Mouse (Mus musculus): ENCODE results near the gene Xrra1. TPM values are rescaled to one million over a fixed set of nuclear protein-coding genes. Genes with fewer than 3 reads are reported as not detected.
"Not testable (repeated sequence)": the region's sequence is repeated elsewhere in the genome, so short reads cannot be mapped to it uniquely, and the experiment has no call there.

Xrra1 gene
- polyA plus RNA-seq, 1 experiment from 2014 or later: 0.24 TPM

DNA sequence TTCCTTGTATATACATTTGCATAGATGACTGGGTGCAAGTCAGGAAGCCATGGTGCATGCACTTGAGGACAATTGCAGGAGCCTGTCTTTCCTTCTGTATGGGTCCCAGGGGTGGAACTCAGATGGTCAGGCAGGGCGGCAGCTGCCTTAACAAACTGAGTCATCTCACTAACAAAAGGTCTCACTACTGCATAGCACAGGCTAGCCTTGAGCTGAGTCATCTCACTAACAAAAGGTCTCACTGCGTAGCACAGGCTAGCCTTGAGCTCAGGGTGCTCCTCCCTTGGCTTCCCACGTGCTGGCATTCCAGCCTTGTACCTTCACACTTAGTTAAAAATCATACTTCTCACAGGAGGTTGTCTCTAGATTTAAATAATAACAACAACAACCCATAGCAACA is 87.0 kb downstream of the Xrra1 start:
- no peak overlapping the region for H3K4me3 ChIP-seq
- no peaks in the 10 kb centered on the region for H3K27me3 ChIP-seq (ENCODE audit: insufficient read depth, poor library complexity, severe bottlenecking)
- peaks cover 73% of the 10 kb centered on the region for H3K36me3 ChIP-seq
- 91% methylated on average over 3 of the region's 3 CpGs for WGBS
- H3K27ac ChIP-seq: no peak overlapping the region
- no peak for DNase-seq (ENCODE audit: low spot score)
- H3K4me1 ChIP-seq: no peaks in the 10 kb centered on the region
- no peaks in the 10 kb centered on the region for H3K9me3 ChIP-seq

GRCm38 (mm10) chr7:99946356-99946755 is 87.4 kb downstream of the Xrra1 start:
- DNase-seq (ENCODE audit: low spot score): no peak
- WGBS: 83% methylated on average over 4 of the region's 4 CpGs
- no peak overlapping the region for H3K4me3 ChIP-seq

DNA sequence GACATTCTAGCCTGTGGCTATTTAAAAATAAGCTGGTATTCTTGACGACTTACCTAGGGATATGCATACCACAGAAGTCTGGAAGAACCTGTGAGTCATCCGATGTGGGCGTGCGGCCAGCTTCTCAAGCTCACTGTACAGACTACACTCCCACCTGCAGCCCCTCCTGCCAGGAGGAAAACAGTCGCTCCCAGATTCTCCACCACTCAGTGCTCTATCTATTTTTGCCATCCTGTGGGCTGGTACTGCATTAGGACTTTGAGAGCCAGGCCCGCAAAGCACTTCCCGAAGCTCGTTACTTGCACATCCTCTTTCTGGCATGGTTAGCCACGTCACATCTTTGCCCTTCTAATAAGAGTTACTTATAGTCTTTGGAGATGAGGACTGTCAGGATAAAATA is 88.4 kb downstream of the Xrra1 start:
- WGBS: 79% methylated on average over 9 of the region's 9 CpGs
- no peaks in the 10 kb centered on the region for H3K27me3 ChIP-seq (ENCODE audit: insufficient read depth, poor library complexity, severe bottlenecking)
- H3K4me3 ChIP-seq: no peak overlapping the region
- no peaks in the 10 kb centered on the region for H3K4me1 ChIP-seq
- H3K27ac ChIP-seq: no peak overlapping the region
- H3K9me3 ChIP-seq: no peaks in the 10 kb centered on the region
- H3K36me3 ChIP-seq: peaks cover 68% of the 10 kb centered on the region
- no peak for DNase-seq (ENCODE audit: low spot score)

More at GRCm38 (mm10) chr7:99946356-99946755, 87.4 kb downstream of the Xrra1 start:
- Histone ChIP-seq H3K4me1 (no peaks in the 10 kb centered on the region), H3K36me3 (peaks cover 71% of the 10 kb centered on the region), H3K27ac (no peak overlapping the region), H3K9me3 (no peaks in the 10 kb centered on the region), H3K27me3 (ENCODE audit: insufficient read depth, poor library complexity, severe bottlenecking) (no peaks in the 10 kb centered on the region)

DNA sequence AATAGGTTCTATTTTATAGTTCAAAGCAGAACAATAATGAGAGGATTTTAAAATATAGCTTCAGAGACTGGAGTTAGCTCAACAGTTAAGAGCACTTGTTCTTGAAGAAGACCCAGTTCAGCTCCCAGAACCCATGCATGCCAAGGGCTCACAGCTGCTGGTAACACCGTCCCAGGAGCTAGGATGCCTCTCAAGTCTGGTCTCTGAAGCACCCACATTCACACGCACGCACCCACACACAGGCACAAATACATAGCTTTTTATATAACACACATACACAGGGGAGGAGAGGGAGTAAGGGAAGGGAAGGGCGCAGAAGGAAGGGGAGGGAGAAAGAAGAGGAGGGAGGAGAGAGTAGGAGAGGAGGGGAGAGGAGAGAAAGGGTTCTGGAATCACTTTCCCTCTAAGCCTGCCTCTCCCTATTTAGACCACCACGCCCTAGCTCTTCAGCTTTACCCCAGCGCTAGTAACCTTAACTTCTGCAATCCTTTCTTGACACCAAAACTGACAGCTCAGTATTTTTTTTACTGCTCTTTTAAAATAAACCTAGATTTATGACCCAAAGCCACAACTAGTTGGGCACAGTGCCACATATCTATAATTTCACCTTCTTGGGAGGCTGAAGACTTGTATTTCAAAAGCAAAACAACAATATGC is 94.7 kb downstream of the Xrra1 start:
- Histone ChIP-seq H3K4me3 (no peak overlapping the region), H3K4me1 (0 out of 2 replicates have a peak, but pooled peaks cover 4% of the 10 kb centered on the region), H3K27me3 (ENCODE audit: insufficient read depth, poor library complexity, severe bottlenecking) (no peaks in the 10 kb centered on the region), H3K27ac (no peak overlapping the region), H3K36me3 (peaks cover 20% of the 10 kb centered on the region; the same call in 1 of the 2 replicates), H3K9me3 (no peaks in the 10 kb centered on the region)
- DNase-seq (ENCODE audit: low spot score): no peak
- 87% methylated on average over 6 of the region's 6 CpGs for WGBS

DNA sequence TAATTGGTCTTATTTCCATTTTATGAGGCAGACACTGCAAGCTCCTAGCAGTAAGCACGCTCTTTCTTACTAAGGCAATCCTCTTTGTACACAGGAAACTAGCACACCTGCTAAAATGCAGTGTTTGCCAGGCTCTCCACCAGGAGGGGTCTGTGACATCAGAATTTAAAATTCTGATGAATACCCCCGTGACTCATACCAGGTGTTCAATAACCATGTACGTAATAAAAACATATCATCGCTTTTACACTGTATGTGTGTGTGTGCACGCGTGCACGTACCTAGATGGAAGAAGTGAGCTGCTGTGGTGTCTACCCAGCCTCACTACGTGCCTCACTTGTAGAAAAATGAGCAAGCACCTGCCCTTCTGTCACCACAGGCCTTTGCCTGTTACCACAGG is 95.3 kb downstream of the Xrra1 start:
- no peaks in the 10 kb centered on the region for H3K27me3 ChIP-seq (ENCODE audit: insufficient read depth, poor library complexity, severe bottlenecking)
- H3K9me3 ChIP-seq: no peaks in the 10 kb centered on the region
- no peak overlapping the region for H3K27ac ChIP-seq
- H3K4me3 ChIP-seq: no peak overlapping the region
- WGBS: 92% methylated on average over 8 of the region's 8 CpGs
- peaks cover 19% of the 10 kb centered on the region; the same call in 1 of the 2 replicates for H3K36me3 ChIP-seq
- DNase-seq (ENCODE audit: low spot score): no peak
- H3K4me1 ChIP-seq: 0 out of 2 replicates have a peak, but pooled peaks cover 4% of the 10 kb centered on the region

GRCm38 (mm10) chr7:99956095-99956494 is 97.2 kb downstream of the Xrra1 start:
- Histone ChIP-seq H3K36me3 (peaks cover 15% of the 10 kb centered on the region; the same call in 1 of the 2 replicates), H3K27ac (no peak overlapping the region), H3K9me3 (no peaks in the 10 kb centered on the region), H3K27me3 (ENCODE audit: insufficient read depth, poor library complexity, severe bottlenecking) (no peaks in the 10 kb centered on the region), H3K4me3 (no peak overlapping the region), H3K4me1 (0 out of 2 replicates have a peak, but pooled peaks cover 4% of the 10 kb centered on the region)
- DNase-seq (ENCODE audit: low spot score): no peak
- 91% methylated on average over 7 of the region's 7 CpGs for WGBS

GRCm38 (mm10) chr7:99957226-99957965 is 98.5 kb downstream of the Xrra1 start:
- H3K27ac ChIP-seq: no peak overlapping the region
- DNase-seq (ENCODE audit: low spot score): no peak
- WGBS: 85% methylated on average over 12 of the region's 12 CpGs
- H3K36me3 ChIP-seq: peaks cover 9% of the 10 kb centered on the region; the same call in 1 of the 2 replicates
- H3K9me3 ChIP-seq: no peaks in the 10 kb centered on the region
- H3K4me1 ChIP-seq: peaks cover 5% of the 10 kb centered on the region; the same call in 1 of the 2 replicates
- no peak overlapping the region for H3K4me3 ChIP-seq
- H3K27me3 ChIP-seq (ENCODE audit: insufficient read depth, poor library complexity, severe bottlenecking): no peaks in the 10 kb centered on the region

DNA sequence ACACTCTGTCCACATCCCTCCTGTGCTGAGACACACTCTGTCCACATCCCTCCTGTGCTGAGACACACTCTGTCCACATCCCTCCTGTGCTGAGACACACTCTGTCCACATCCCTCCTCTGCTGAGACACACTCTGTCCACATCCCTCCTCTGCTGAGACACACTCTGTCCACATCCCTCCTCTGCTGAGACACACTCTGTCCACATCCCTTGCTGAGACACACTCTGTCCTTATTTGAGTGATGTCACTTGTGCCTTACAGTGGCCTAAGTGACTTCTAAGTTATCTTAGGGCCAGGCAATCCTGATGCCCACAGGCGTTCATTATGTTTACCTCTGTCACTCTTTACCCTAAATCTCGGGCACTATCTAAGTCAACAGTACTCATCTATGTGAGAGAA is 101.7 kb downstream of the Xrra1 start:
- H3K4me3 ChIP-seq; DNase-seq (ENCODE audit: low spot score); H3K36me3 ChIP-seq; H3K9me3 ChIP-seq; H3K27ac ChIP-seq; H3K27me3 ChIP-seq (ENCODE audit: insufficient read depth, poor library complexity, severe bottlenecking): not testable (repeated sequence)
- peaks cover 22% of the 10 kb centered on the region for H3K4me1 ChIP-seq
- 63% methylated on average over 2 of the region's 2 CpGs for WGBS

- Histone ChIP-seq H3K9me3 (no peaks in the 10 kb centered on the region), H3K27ac (no peak overlapping the region), H3K27me3 (ENCODE audit: insufficient read depth, poor library complexity, severe bottlenecking) (no peaks in the 10 kb centered on the region), H3K36me3 (no peaks in the 10 kb centered on the region), H3K4me3 (no peak overlapping the region), H3K4me1 (peaks cover 32% of the 10 kb centered on the region)
- DNase-seq (ENCODE audit: low spot score): no peak
- WGBS: 92% methylated on average over 2 of the region's 2 CpGs
These were observed 102.6 kb downstream of the Xrra1 start for GRCm38 (mm10) chr7:99961518-99961917.

DNA sequence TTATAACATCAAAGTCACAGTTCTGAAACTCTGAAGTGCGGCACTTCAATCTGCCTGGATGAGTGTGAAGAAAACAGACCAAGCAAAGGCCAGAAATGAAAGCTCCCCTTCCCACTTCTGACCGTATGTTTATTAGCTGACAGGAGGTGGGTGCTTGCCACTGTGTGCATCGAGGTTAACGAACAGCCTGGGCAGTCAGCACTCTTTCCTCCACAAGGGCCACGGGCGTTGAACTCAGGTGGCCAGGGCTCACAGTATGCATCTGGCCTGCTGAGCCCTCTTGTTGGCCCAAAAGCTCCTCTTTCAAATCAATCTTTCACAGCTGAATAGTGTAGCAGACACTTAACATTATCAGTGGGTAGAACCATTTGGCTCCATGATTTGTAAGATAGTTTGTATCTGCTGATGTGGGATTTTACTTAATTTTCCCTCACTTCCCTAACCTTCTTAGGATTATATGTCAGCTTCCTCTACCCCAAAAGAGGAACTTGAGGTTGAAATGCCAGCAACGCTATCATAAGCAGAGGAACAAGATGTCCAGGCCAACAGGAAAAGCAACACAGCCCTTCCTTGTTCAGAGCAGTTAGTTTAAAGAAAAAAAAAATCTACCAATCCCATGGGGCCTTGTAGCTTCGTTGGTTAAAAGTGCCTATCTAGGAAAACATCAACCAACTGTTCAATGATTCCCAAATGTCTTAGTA is 103.8 kb downstream of the Xrra1 start:
- no peaks in the 10 kb centered on the region for H3K27me3 ChIP-seq (ENCODE audit: insufficient read depth, poor library complexity, severe bottlenecking)
- no peak overlapping the region for H3K4me3 ChIP-seq
- H3K27ac ChIP-seq: 0 out of 2 replicates have a peak overlapping the region, but pooled peaks have one; percentile 2
- H3K9me3 ChIP-seq: no peaks in the 10 kb centered on the region
- 64% methylated on average over 8 of the region's 8 CpGs for WGBS
- H3K4me1 ChIP-seq: peaks cover 36% of the 10 kb centered on the region
- DNase-seq (ENCODE audit: low spot score): peak; percentile 68
- no peaks in the 10 kb centered on the region for H3K36me3 ChIP-seq

GRCm38 (mm10) chr7:99963237-99963860 is 104.4 kb downstream of the Xrra1 start:
- no peaks in the 10 kb centered on the region for H3K9me3 ChIP-seq
- 0 out of 2 replicates have a peak, but pooled peaks cover 2% of the 10 kb centered on the region for H3K36me3 ChIP-seq
- no peak overlapping the region for H3K27ac ChIP-seq
- 77% methylated on average over 3 of the region's 3 CpGs for WGBS
- H3K4me1 ChIP-seq: peaks cover 36% of the 10 kb centered on the region
- DNase-seq (ENCODE audit: low spot score): peak; percentile 31
- H3K4me3 ChIP-seq: no peak overlapping the region
- H3K27me3 ChIP-seq (ENCODE audit: insufficient read depth, poor library complexity, severe bottlenecking): no peaks in the 10 kb centered on the region

GRCm38 (mm10) chr7:99965020-99965841 is 106.3 kb downstream of the Xrra1 start:
- H3K27me3 ChIP-seq (ENCODE audit: insufficient read depth, poor library complexity, severe bottlenecking): no peaks in the 10 kb centered on the region
- H3K4me3 ChIP-seq: no peak overlapping the region
- 33% methylated on average over 9 of the region's 9 CpGs for WGBS
- H3K27ac ChIP-seq: peak overlapping the region; percentile 45; the same call in 1 of the 2 replicates
- DNase-seq (ENCODE audit: low spot score): no peak
- no peaks in the 10 kb centered on the region for H3K9me3 ChIP-seq
- 0 out of 2 replicates have a peak, but pooled peaks cover 2% of the 10 kb centered on the region for H3K36me3 ChIP-seq
- H3K4me1 ChIP-seq: peaks cover 36% of the 10 kb centered on the region
